Mouse (Mus musculus): ENCODE measurements around the gene Vash1.

DNA sequence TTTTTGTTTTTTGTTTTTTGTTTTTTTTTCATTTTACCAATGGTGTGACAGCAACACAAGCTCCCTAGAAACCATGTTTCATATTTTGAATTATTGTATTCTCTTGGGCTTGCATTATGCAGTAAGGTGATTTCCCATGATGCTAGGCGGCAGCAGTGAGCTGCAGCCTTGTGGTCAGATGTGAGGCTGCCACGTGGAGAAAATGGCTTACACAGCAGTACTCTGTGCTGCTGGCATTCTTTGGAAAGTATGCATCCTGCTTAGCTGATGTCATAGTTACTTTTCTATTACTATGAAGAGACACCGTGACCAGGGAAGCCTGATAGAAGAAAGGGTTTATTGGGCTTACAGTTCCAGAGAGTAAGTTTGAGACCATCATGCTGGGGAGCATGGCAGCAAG is 30.0 kb upstream of the Vash1 start:
- TF ChIP-seq CTCF (IDR thresholded peaks at IDR 0.05; ENCODE audit: borderline replicate concordance, insufficient read depth, low read length) (no peak), POLR2A (IDR thresholded peaks at IDR 0.05; ENCODE audit: low read depth, low read length) (no peak)
